Mouse (Mus musculus) forebrain, embryonic 11.5 days (tissue): ENCODE measurements around the gene Smoc1. TPM values are rescaled to one million over a fixed set of nuclear protein-coding genes. Genes with fewer than 3 reads are reported as not detected.

Experiments
- ATAC-seq: fragments of 200-750 bp; cut with Nextera tagmentation; replicated peaks from 2 replicates; pipeline ENCODE4 v1.8.0; 2017; ENCODE audit warnings: moderate TSS enrichment; ENCODE audit not compliant: low FRiP score
- DNase-seq: peaks from one replicate; pipeline ENCODE4 v3.0.0-alpha.2; 2017; ENCODE audit warnings: low spot score
- H3K27ac ChIP-seq: fragments of 300-500 bp; sonication (generic); 2 replicates; pipeline ENCODE4 v1.5.1; 2014; ENCODE audit warnings: low read depth, low read length
- H3K27me3 ChIP-seq: fragments of 300-500 bp; sonication (generic); 2 replicates; pipeline ENCODE4 v1.6.1; 2014; ENCODE audit warnings: mild to moderate bottlenecking, low read length, mixed read lengths; ENCODE audit not compliant: control insufficient read depth, insufficient read depth
- H3K36me3 ChIP-seq: fragments of 300-500 bp; sonication (generic); 2 replicates; pipeline ENCODE4 v1.6.1; 2014; ENCODE audit warnings: mild to moderate bottlenecking, low read length, moderate library complexity, mixed read lengths; ENCODE audit not compliant: control insufficient read depth, insufficient read depth
- H3K4me1 ChIP-seq: fragments of 300-500 bp; sonication (generic); replicated peaks from 2 replicates; pipeline ENCODE4 v1.6.1; 2014; ENCODE audit warnings: low read length, mixed read lengths; ENCODE audit not compliant: control insufficient read depth, insufficient read depth
- H3K4me2 ChIP-seq: fragments of 300-500 bp; sonication (generic); 2 replicates; pipeline ENCODE4 v1.6.1; 2014; ENCODE audit warnings: low read depth, mild to moderate bottlenecking, low read length, moderate library complexity, mixed read lengths; ENCODE audit not compliant: severe bottlenecking
- H3K4me3 ChIP-seq: fragments of 300-500 bp; sonication (generic); 2 replicates; pipeline ENCODE4 v1.5.1; 2014; ENCODE audit warnings: low read depth, low read length
- H3K9ac ChIP-seq: fragments of 300-500 bp; sonication (generic); 2 replicates; pipeline ENCODE4 v1.6.1; 2014; ENCODE audit warnings: low read length
- H3K9me3 ChIP-seq: fragments of 300-500 bp; sonication (generic); 2 replicates; pipeline ENCODE4 v1.6.1; 2016; ENCODE audit warnings: low read length, mixed read lengths; ENCODE audit not compliant: control insufficient read depth
- WGBS: fragments of 180-500 bp; shearing (Covaris S2); extraction: QIAGEN DNeasy Blood & Tissue Kit; methylation state at CpG from one replicate; pipeline ENCODE4 v1.1.7; 2014; 5-methylcytosine and 5-hydroxymethylcytosine counted together
- microRNA-seq: library from miRNA; unstranded; fragments of <30 nt; microRNA quantifications from one replicate; pipeline ENCODE4, GENCODE M21; 2016; ENCODE audit not compliant: insufficient number of aligned reads
- polyA plus RNA-seq: library from polyadenylated mRNA; unstranded; fragments of >200 nt; fragmentation: Nextera tagmentation; extraction: Ambion mirVana; gene quantifications from 2 replicates; pipeline ENCODE4 v1.2.1, GENCODE M21; 2014

The Smoc1 gene
- polyA plus RNA-seq, 1 experiment from 2014 or later: 6.7 TPM

DNA sequence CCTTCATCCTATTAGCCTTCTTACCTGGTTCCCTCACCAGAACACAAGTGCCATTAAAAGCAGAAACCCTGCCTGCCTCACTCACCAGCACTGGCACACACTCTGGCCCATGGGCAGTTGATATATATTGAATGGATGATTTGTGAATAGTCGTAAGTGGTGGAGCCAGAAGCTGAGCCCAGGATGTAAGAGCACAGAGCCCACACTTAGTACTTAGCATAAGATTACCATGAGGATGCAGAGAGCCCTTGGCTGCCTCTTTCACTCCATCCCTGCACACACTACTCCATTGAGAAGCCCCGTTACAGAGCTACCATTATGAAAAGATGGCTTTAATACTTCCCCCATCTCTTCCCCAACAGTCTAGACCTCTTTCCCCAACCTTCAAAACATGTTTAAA is 198.2 kb downstream of the Smoc1 start:
- no peak for ATAC-seq
- Histone ChIP-seq H3K4me1 (no peaks in the 10 kb centered on the region), H3K4me3 (no peak overlapping the region), H3K9ac (no peak overlapping the region), H3K9me3 (no peaks in the 10 kb centered on the region), H3K27ac (no peak overlapping the region), H3K4me2 (no peak overlapping the region), H3K36me3 (no peaks in the 10 kb centered on the region), H3K27me3 (no peaks in the 10 kb centered on the region)
- 73% methylated on average over 2 of the region's 2 CpGs for WGBS
- no peak for DNase-seq

DNA sequence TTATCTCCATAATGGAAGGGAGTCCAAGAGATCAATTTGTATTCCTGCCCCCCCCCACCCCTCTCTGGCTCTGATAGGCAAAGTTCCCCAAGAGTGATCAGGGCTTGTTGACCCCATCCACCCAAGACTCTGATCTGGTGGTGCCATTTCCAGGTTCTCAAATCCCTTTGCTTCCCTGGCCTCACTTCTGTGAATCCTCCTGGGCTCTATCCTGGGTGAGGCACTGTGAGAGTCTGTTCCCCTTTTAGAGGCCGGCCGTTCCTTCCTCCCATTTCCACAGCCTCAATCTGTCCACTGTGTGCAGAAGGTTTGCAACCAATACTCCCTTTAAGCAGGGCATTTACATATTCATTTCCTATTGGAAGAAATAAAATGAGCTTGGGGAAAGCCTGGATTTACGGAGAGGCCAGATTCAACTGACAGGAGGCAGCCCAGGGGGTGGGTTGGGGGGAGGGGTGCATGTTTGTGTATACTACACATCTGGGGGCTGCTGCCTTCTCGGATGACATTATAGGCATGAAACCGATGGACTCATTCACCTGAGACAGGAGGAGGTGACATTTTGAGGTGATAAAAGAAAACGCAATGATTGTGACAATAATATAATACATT is 199.5 kb downstream of the Smoc1 start:
- no peaks in the 10 kb centered on the region for H3K36me3 ChIP-seq
- DNase-seq: no peak
- no peaks in the 10 kb centered on the region for H3K27me3 ChIP-seq
- H3K9ac ChIP-seq: no peak overlapping the region
- WGBS: 53% methylated on average over 6 of the region's 6 CpGs
- no peaks in the 10 kb centered on the region for H3K9me3 ChIP-seq
- no peak overlapping the region for H3K27ac ChIP-seq
- no peaks in the 10 kb centered on the region for H3K4me1 ChIP-seq
- H3K4me2 ChIP-seq: no peak overlapping the region
- ATAC-seq: no peak
- H3K4me3 ChIP-seq: no peak overlapping the region

GRCm38 (mm10) chr12:81226590-81226989 is 200.0 kb downstream of the Smoc1 start:
- no peaks in the 10 kb centered on the region for H3K9me3 ChIP-seq
- no peaks in the 10 kb centered on the region for H3K36me3 ChIP-seq
- H3K27ac ChIP-seq: no peak overlapping the region
- 64% methylated on average over 3 of the region's 3 CpGs for WGBS
- no peak for ATAC-seq
- no peak for DNase-seq
- H3K4me1 ChIP-seq: no peaks in the 10 kb centered on the region
- H3K9ac ChIP-seq: no peak overlapping the region
- H3K4me2 ChIP-seq: no peak overlapping the region
- no peak overlapping the region for H3K4me3 ChIP-seq
- no peaks in the 10 kb centered on the region for H3K27me3 ChIP-seq

GRCm38 (mm10) chr12:81227767-81228460 is 201.3 kb downstream of the Smoc1 start:
- DNase-seq: no peak
- Histone ChIP-seq H3K27ac (no peak overlapping the region), H3K9me3 (no peaks in the 10 kb centered on the region), H3K9ac (no peak overlapping the region), H3K4me3 (no peak overlapping the region), H3K4me2 (no peak overlapping the region), H3K36me3 (no peaks in the 10 kb centered on the region), H3K4me1 (no peaks in the 10 kb centered on the region), H3K27me3 (no peaks in the 10 kb centered on the region)
- WGBS: 83% methylated on average over 5 of the region's 5 CpGs
- no peak for ATAC-seq

GRCm38 (mm10) chr12:81233746-81234380 is 207.3 kb downstream of the Smoc1 start:
- Histone ChIP-seq H3K27ac (no peak overlapping the region), H3K4me3 (no peak overlapping the region), H3K4me1 (no peaks in the 10 kb centered on the region), H3K4me2 (no peak overlapping the region), H3K36me3 (no peaks in the 10 kb centered on the region), H3K27me3 (no peaks in the 10 kb centered on the region), H3K9me3 (no peaks in the 10 kb centered on the region), H3K9ac (no peak overlapping the region)
- 80% methylated on average over 1 of the region's 1 CpGs for WGBS
- no peak for DNase-seq
- ATAC-seq: no peak

DNA sequence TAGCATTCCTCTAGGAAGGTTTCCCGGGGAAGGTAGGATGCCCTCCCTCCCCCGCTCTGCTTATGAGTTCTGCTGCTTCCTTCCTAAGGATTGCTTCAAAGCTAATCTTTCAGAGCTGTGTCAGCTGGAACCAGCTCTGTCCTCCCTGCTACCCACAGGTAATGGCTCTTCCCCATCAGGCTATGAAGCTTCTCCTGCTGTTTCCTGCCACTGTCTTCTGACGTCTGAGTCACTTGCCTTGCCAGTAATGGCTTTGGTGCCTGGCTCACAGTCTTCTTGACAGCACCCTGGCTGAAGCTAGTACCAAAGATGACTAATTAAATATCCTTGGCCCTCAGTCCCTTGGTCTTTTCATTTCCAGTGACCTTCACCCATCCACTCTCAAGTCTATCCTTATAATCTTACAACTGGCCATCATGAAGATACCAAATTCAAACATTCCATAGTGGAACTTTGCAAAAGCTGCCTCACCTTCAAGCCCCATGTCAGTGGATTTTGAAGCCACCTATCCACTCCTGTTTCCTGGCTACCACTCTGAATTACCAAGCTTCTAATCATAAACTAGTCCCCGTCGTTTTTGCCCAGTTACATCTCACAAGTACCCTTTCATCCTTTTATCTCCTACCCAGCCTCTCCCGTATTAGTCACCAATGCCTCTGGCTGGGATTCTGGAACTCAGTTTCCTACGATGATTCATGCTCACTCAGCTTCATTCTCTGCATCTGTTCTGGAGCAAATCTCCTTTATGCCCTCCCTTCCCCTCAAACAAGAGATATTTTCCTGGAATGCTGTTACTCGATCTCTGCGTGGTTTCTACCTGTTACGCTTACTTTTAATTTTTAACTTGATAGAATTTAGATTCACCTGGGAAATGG is 209.1 kb downstream of the Smoc1 start:
- DNase-seq: no peak
- Histone ChIP-seq H3K4me1 (no peaks in the 10 kb centered on the region), H3K36me3 (no peaks in the 10 kb centered on the region), H3K27me3 (no peaks in the 10 kb centered on the region), H3K4me3 (no peak overlapping the region), H3K9me3 (no peaks in the 10 kb centered on the region), H3K9ac (no peak overlapping the region), H3K4me2 (no peak overlapping the region), H3K27ac (no peak overlapping the region)
- 91% methylated on average over 10 of the region's 10 CpGs for WGBS
- no peak for ATAC-seq

Small RNAs within 50 kb of the gene (microRNA-seq; reads per million reads assigned to microRNA genes)
- 11.8 reads per million, percentile 6 among the genes with 10 or more reads in this experiment for gene Mir3067

Other genes with a start within 250 kb of the Smoc1 start
- gene Susd6, start 236.3 kb upstream of the Smoc1 start, polyA plus RNA-seq: 19.9 and 21.5 TPM in 2 replicates
- gene Srsf5, start 81.3 kb upstream of the Smoc1 start, polyA plus RNA-seq: 436 and 461 TPM in 2 replicates
- 0.63 and 0.67 TPM in 2 replicates for gene Slc10a1, start 58.1 kb upstream of the Smoc1 start, polyA plus RNA-seq